Mouse (Mus musculus): ENCODE measurements around the gene Derl3.
"Not testable (repeated sequence)": the region's sequence is repeated elsewhere in the genome, so short reads cannot be mapped to it uniquely, and the experiment has no call there.

The Derl3 gene

DNA sequence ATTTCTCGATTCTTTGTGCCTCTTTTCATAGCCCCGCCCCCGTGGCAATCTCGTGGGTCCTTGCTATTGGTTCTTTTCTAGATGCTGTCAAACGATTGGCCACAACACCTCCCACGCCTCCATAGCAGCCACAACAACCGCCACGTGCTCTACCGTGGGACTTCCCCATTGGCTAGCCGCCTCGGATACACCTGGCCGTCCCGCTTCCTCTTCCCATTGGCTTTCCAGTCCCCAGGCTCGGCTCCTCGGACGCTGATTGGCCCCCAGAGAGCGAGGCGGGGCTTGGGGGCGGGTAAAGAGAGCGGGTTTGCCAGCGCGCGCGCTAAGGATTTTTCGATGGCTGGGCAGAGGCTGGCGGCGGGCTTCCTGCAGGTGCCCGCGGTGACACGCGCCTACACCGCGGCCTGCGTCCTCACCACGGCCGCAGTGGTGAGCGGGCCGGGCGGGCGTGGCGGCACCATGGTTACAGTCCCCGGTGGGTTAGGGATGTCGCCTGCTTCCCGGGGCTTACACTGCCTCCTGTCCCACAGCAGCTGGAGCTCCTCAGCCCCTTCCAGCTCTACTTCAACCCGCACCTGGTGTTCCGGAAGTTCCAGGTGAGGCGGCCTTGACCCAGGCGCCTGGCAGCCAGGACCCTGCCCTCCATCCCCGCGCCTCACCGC, at the start of gene Derl3:
Derl3 (plus strand) TSS at position 325 of the 662 bp plus-strand sequence.
- DNase-seq (ENCODE audit: low spot score in 2 of 2) = peak; percentile 82 to 92

- DNase-seq (ENCODE audit: low spot score in 2 of 2) = not testable (repeated sequence)
Observed at GRCm38 (mm10) chr10:75843898-75844297, 49.3 kb upstream of the Derl3 start.

GRCm38 (mm10) chr10:75844800-75845199, 48.4 kb upstream of the Derl3 start:
- no peak for DNase-seq (ENCODE audit: low spot score in 2 of 2)

GRCm38 (mm10) chr10:75845306-75845930, 47.8 kb upstream of the Derl3 start:
- no peak for DNase-seq (ENCODE audit: low spot score in 2 of 2)

- DNase-seq (ENCODE audit: low spot score in 2 of 2) = no peak
Observed at GRCm38 (mm10) chr10:75848382-75848781, 44.8 kb upstream of the Derl3 start.

DNA sequence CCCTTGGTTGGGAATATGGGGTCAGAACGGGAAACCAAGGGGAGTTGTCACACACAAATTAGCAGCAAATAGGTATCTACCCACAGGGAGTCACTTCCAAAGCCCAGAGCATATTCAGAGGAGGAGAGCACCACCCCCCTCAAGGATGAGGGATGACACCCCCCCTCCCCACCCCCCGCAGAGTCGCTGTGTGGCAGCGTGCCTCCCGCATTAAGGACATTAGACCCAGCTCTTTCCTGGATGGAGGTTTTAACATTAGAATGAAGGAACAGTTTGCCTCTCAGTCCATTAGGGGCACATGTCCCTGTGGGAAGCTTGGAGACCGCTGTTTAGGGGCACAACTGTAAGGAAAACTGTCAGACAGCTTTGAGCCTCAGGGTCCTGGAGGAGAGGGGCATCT, 42.1 kb upstream of the Derl3 start:
- no peak for DNase-seq (ENCODE audit: low spot score in 2 of 2)

DNA sequence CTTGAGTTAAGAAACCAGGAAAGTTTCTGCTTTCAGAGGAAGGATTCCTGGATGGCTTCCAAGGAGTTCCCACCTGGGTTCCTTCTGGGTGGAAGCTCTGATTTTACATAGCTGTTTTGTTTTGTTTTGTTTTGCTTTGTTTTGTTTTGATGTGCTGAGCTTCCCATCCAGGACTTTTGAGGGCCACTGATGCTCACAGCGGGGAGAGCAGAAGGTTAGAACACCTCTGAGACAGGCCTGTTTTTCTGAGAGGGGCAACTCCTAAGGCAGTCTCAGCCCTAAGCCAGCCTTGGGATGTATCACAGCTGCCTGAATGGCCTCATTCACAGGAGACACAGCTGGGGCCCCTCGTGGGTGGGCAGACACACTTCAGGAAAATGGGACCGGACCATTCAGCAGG, 41.5 kb upstream of the Derl3 start:
- no peak for DNase-seq (ENCODE audit: low spot score in 2 of 2)

DNA sequence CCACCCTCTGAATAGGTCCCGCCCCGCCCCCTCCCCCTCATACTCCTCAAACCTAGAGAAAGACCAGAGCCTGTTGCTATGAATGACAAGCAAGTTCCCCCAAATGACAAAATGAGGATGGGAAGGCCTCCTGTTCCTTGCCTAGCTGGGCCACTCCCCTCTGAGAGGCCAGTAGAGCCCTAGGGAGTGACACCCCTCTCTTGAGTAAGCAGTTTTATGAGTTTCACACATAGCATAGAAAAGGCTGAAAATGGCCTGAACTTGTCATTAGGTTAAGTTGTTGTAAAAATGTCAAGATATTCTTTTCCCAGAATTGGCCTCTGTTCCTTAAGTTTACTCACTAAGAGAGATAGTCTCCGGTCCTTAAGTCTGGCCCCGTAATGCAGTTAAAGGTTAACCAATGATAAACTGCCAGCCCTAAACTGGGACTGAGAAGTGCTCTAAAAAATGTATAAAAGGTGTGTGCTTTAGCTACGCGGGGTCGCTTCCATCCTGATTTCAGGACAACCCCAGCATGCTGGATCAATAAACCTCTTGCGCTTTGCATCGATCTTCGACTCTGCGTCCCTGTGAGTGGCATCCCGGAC, 40.6 kb upstream of the Derl3 start:
- DNase-seq (ENCODE audit: low spot score in 2 of 2) = no peak

DNA sequence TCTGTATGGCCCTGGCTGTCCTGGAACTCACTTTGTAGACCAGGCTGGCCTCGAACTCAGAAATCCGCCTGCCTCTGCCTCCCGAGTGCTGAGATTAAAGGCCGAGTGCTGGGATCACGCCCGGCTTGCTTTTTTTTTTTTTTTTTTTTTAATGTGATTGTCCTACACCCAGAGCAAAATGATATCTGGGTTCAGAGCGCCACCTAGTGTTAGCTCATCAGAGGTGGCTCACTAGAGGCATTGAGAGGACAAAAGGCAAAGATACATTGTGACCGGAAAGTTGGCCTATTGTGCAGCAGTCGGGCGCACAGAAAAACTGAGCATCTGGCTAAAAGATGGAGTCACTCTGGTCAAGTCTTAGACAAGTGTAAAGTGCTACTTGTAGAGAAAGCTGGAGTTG, 39.8 kb upstream of the Derl3 start:
- peak; percentile 69 to 82 for DNase-seq (ENCODE audit: low spot score in 2 of 2)

- DNase-seq (ENCODE audit: low spot score in 2 of 2) = no peak
Observed at GRCm38 (mm10) chr10:75854096-75854495, 39.1 kb upstream of the Derl3 start.

DNA sequence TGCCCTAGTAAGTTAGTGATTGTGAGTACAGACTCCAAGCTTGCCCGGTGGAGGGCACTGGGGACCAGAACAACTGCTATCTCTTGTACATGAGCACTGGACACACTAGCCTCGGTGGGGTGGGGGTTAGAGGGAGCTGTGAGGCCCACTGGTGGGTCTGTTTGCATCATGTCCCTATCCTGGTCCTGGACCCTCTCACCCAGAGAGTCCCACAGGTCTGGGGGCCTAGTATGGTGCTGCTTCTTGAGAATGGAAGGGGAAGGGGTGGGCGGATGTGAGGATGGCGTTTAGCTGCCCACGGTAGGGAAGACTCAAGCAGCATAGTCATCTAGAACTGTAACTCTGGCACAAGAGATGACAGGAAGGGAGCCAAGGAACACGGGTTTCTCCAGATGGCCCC, 38.4 kb upstream of the Derl3 start:
- DNase-seq (ENCODE audit: low spot score in 2 of 2) = no peak

GRCm38 (mm10) chr10:75855416-75855981, 37.7 kb upstream of the Derl3 start:
- DNase-seq (ENCODE audit: low spot score in 2 of 2) = no peak

GRCm38 (mm10) chr10:75856155-75856907, 36.9 kb upstream of the Derl3 start:
- DNase-seq (ENCODE audit: low spot score in 2 of 2) = no peak

DNA sequence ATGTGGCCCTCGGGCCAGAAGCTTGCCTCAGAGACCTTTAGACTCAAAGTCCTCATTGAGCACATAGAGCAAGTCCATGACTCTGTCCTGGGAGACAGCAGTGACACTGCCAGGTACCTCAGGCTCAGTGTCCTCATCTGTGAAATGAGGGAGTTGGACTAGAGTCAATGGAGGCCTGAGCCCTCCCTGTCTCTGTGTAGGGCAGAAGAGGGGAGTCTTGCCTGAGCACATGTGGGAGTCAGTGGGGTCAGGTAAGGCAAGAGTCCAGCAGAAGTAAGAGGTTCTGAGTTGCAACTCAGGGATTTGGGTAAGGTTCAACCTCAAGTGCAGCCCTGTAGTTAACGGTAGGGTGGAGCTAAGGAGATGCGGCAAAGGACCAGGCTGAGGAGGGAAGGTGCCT, 36.2 kb upstream of the Derl3 start:
- DNase-seq (ENCODE audit: low spot score in 2 of 2) = no peak

DNA sequence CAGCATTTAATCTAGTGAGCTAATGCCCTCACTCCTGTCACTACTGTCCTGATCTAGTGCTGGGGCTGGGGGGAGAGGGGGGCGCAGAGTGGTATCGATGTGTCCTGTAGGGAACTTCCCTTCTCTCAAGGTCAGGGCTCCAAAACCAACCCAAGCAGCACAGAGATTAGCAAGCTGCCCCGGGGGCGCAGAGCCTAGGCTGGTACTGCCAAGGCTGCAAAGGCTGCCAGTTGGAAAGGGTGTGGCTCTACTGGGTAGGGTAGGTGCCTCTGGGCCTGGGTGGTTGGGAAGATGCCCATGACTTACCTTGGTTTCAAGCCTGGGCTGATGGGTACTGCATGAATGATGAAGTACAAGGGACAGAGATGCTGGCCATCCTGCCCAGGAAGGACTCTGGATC, 35.6 kb upstream of the Derl3 start:
- DNase-seq (ENCODE audit: low spot score in 2 of 2) = no peak

DNA sequence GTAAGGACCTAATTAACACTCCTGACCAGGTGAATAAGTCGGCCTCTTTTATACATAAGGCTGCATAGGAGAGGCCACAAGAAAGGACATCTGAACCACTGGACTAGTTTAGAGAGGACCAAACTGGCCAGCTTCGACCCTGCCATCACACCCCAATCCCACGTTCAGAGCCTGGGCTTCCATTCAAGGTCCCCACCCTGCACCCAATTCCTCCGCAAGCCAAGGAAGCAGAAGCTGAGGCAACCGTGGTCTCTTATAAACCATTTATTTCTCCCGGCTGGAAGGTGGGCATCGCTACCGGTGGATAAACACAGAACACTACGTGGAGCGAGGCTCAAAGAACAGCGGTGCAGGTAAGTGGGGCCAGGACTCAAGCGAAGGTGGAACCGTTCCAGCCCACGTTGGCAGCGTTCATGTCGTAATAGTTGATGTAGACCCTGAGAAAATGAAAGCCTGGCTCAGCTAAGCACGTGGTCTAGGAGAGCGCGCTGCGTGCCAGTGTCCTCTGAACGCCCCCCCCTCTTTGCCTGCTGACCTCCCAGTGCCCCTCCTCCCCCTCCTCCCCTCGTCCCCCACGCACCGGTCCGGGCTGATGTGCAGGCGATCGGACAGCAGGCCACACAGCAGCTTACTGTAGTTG, 34.0 kb upstream of the Derl3 start:
- DNase-seq (ENCODE audit: low spot score in 2 of 2) = no peak

- peak; percentile 81 to 89 for DNase-seq (ENCODE audit: low spot score in 2 of 2)
Observed at GRCm38 (mm10) chr10:75859786-75860470, 33.3 kb upstream of the Derl3 start, which contains the start of gene Mif. TSS of gene Mif (minus strand) at chr10:75860240.

DNA sequence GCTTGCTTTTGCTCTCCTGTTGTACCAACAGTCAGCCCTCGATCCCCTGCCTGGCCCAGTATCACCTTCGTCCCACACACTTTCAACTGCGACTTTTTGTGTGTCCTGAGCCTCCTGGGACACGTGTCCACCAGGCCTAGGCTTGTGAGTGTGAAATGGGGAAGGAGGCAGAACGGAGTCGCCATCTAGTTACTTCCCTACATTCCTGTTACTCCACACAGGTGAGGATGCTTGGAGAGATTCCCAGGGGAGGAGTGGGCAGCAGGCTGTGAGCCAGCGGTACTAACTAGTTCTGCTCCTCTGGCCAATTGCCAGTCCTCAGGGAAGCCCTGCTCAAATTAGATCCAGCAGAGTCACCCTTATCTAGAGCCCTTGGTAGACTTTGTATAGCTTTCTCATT, 32.5 kb upstream of the Derl3 start:
- DNase-seq (ENCODE audit: low spot score in 2 of 2) = no peak

DNA sequence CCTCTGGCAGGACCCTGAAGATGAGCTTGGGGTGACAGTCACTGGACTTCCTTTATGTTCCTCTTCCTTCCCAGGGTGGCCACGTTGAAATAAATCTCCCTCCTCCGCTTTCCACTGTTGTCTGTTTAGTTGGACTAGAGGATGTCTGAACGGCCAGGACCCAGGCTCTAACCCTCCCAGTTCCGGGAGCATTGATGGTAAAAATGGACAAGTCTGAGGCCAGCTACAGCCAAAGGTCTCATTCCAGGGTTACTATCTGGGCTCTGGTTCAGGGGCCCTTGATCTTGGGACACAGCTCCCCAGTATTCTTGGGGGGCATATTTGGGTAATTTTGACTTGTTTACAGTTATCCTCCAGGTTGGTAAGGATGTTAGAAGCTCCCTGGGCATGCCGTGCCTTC, 31.6 kb upstream of the Derl3 start:
- DNase-seq (ENCODE audit: low spot score in 2 of 2) = no peak

DNA sequence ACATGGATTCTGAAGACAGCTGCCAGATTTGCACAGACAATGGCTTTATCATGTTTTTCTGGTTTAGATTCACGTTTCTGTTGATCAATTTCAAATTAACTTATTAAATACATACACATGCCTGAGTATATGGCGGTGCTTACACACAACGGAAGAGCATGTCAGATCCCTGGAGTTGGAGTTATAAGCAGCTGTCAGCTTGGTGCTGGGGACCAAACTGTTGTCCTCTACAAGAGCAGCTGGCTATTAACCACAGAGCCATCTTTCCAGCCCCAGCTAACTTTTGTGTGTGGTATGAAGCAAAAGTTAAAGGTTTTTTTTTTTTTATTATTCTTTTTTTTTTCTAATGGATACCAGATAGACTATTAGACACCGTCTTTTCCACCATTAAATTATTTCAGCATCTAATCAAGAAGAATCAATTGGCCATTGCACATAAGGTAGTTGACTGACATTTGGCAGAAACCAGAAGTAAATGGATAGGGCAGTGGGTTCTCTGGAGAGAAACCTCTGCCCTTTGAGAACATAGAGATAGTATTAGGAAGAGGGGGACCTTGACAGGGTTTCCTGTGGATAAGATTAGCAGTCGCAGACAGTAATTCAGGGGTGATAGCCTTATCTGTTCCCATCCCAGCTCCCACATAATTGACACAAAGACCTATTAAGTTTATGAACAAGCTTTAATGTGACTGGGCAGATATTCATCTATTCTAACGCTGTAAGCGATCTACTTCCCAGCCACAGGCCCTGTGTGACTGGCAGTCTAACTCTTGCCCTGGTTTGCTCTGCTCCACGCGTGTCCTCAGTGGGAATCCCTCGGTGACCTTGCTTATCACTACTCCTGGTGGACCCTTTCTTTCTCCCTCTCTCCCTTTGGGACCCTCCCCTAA, 20.9 kb upstream of the Derl3 start:
- DNase-seq (ENCODE audit: low spot score in 2 of 2) = no peak
